Mouse (Mus musculus) midbrain, embryonic 15.5 days (tissue): ENCODE data around the gene Galnt3. TPM values are rescaled to one million over a fixed set of nuclear protein-coding genes. Genes with fewer than 3 reads are reported as not detected.

ENCODE experiments used
- ATAC-seq: fragments of 200-750 bp; cut with Nextera tagmentation; replicated peaks from 2 replicates; pipeline ENCODE4 v1.8.0; 2017; ENCODE audit warnings: moderate TSS enrichment
- H3K27ac ChIP-seq: fragments of 300-500 bp; sonication (generic); 2 replicates; pipeline ENCODE4 v1.5.1; 2015; ENCODE audit warnings: mild to moderate bottlenecking, inconsistent platforms
- H3K27me3 ChIP-seq: fragments of 300-500 bp; sonication (generic); replicated peaks from 2 replicates; pipeline ENCODE4 v1.6.1; 2015; ENCODE audit warnings: inconsistent platforms
- H3K36me3 ChIP-seq: fragments of 300-500 bp; sonication (generic); replicated peaks from 2 replicates; pipeline ENCODE4 v1.6.1; 2015; ENCODE audit warnings: inconsistent platforms
- H3K4me1 ChIP-seq: fragments of 300-500 bp; sonication (generic); 2 replicates; pipeline ENCODE4 v1.6.1; 2015; ENCODE audit warnings: inconsistent platforms
- H3K4me2 ChIP-seq: fragments of 300-500 bp; sonication (generic); 2 replicates; pipeline ENCODE4 v1.6.1; 2015; ENCODE audit warnings: inconsistent platforms, mild to moderate bottlenecking, moderate library complexity
- H3K4me3 ChIP-seq: fragments of 300-500 bp; sonication (generic); 2 replicates; pipeline ENCODE4 v1.5.1; 2015; ENCODE audit warnings: mild to moderate bottlenecking, inconsistent platforms
- H3K9ac ChIP-seq: fragments of 300-500 bp; sonication (generic); 2 replicates; pipeline ENCODE4 v1.6.1; 2015; ENCODE audit warnings: mild to moderate bottlenecking, inconsistent platforms
- H3K9me3 ChIP-seq: fragments of 300-500 bp; sonication (generic); 2 replicates; pipeline ENCODE4 v1.6.1; 2016; ENCODE audit warnings: inconsistent platforms
- WGBS: fragments of 180-500 bp; shearing (Covaris S2); methylation state at CpG from one replicate; pipeline ENCODE4 v1.1.7; 2015; ENCODE audit warnings: mixed read lengths; 5-methylcytosine and 5-hydroxymethylcytosine counted together
- polyA plus RNA-seq: library from polyadenylated mRNA; unstranded; fragments of >200 nt; fragmentation: Nextera tagmentation; extraction: Ambion mirVana; gene quantifications from 2 replicates; pipeline ENCODE4 v1.2.1, GENCODE M21; 2015

Galnt3 gene
- polyA plus RNA-seq, 1 experiment from 2014 or later = 1.6 TPM

DNA sequence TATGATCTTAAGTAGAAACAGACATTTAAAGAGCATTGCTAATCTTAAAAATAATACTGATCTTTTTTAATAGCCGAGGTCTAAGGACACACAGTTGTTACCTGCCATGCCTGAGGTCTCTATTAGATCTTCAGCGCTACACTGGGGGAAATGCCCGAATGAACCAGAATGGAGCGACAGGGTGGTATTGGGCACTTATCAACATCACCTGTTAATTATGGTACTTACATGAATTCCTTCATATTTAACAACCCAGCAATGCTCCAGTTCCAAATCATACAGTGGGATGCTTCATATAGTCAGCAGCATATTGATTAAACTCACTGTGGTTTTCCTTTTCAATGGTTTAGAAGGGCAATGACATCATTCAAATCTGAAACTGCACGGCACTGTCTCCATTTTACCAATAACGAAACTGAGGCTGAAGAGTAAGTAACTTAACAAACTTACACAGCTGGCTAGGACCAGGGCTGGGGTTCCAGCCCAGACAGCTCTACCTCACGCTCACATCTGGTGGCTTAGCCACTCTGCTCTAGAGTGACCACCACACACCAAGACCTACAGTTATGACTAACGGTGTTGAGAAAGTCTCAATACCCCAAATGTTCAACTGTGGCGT is 23.0 kb downstream of the Galnt3 start:
- no peak overlapping the region for H3K9ac ChIP-seq
- H3K9me3 ChIP-seq = no peaks in the 10 kb centered on the region
- WGBS = 87% methylated on average over 9 of the region's 9 CpGs

DNA sequence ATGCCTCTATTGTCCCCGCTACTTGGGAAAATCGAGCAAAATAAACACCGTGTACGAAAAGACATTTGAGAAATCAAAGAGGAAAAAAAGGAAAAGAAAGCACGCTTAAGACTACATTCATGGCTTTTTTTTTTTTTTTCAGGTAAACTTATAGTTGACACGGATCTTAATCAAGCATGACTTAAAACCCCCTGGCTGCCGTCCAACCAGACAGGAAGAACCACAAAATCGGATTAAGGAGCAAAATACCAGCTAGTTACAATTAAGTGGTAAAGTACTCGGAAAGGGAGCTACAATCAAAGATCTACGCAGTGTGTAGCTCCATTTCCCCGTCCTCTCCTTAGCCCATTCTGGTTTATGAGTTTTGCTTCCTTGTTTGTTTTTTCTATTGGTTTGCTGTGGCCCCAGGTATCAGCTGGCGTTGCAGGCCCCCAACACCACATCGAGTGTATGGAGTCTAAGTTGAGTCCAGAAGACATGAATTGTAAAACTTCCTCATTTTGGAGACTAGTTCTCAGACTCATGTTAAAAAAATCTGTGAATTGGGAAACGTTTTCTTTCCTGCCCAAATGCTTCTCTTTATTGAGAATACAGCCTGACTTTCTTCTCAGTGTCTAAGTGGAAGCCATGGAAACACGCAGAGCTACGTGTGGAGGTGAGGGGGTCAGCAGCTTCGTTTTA is 24.0 kb downstream of the Galnt3 start:
- H3K9me3 ChIP-seq = no peaks in the 10 kb centered on the region
- no peaks in the 10 kb centered on the region for H3K36me3 ChIP-seq
- H3K4me3 ChIP-seq = no peak overlapping the region
- no peak overlapping the region for H3K27ac ChIP-seq
- no peak overlapping the region for H3K9ac ChIP-seq
- peaks cover 4% of the 10 kb centered on the region for H3K27me3 ChIP-seq
- 28% methylated on average over 17 of the region's 17 CpGs for WGBS
- H3K4me1 ChIP-seq = peaks cover 4% of the 10 kb centered on the region; the same call in 1 of the 2 replicates
- no peak overlapping the region for H3K4me2 ChIP-seq
- ATAC-seq = no peak

More for the DNA sequence above, 23.0 kb downstream of the Galnt3 start:
- no peak overlapping the region for H3K4me2 ChIP-seq
- no peaks in the 10 kb centered on the region for H3K36me3 ChIP-seq
- no peak for ATAC-seq
- peaks cover 4% of the 10 kb centered on the region; the same call in 1 of the 2 replicates for H3K4me1 ChIP-seq
- no peak overlapping the region for H3K27ac ChIP-seq
- no peak overlapping the region for H3K4me3 ChIP-seq
- peaks cover 4% of the 10 kb centered on the region for H3K27me3 ChIP-seq

DNA sequence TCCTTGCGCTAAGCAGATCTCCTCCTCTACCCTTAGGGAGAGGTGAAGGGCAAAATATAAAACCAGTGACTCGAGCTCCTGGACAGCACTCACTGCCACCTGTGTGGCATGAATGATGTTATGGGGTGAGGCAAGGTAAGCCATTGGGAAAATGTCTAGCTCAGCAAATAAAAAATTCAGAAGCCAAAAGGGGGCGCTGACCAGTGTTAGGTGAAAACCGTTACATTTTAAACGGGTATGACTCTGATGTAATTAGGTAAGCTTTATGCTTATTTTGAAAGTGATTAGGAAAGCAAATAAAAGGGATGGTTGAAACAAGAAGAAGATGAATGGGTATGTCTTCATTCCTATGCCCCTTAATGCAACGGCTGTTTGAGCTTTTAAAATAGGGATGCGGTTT is 24.6 kb downstream of the Galnt3 start:
- no peaks in the 10 kb centered on the region for H3K36me3 ChIP-seq
- no peak overlapping the region for H3K4me3 ChIP-seq
- H3K4me2 ChIP-seq = no peak overlapping the region
- no peak overlapping the region for H3K27ac ChIP-seq
- no peak overlapping the region for H3K9ac ChIP-seq
- 60% methylated on average over 7 of the region's 7 CpGs for WGBS
- no peaks in the 10 kb centered on the region for H3K9me3 ChIP-seq
- no peak for ATAC-seq
- H3K4me1 ChIP-seq = peaks cover 4% of the 10 kb centered on the region; the same call in 1 of the 2 replicates
- peaks cover 4% of the 10 kb centered on the region for H3K27me3 ChIP-seq

DNA sequence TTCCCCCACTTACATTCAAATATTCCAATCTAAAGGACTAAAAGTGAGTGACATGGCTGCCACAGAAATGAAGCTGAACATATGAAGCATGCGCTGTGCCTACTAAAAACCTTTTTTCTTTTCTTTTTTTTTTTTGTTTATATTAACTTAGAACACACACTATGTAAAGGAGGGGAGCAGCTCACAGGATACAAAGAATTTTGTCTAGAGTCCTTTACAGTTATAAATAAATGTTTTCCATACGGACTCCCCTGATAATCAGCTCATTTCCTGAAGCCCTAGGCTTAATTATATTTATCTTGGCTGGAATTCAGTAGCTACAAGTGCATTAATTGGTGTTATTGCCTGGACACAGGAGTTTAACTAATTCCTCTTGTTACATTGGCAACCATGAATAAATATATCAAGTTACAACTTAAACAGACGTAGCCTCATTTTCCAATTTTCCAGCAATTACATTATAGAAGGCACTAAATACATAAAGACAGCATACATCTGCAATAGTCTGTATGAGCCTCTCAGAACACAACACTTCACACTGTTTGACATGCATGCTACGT is 30.1 kb downstream of the Galnt3 start:
- Histone ChIP-seq H3K36me3 (no peaks in the 10 kb centered on the region), H3K4me3 (no peak overlapping the region), H3K4me2 (no peak overlapping the region), H3K4me1 (peaks cover 6% of the 10 kb centered on the region; the same call in 1 of the 2 replicates), H3K27ac (no peak overlapping the region), H3K27me3 (no peaks in the 10 kb centered on the region), H3K9ac (no peak overlapping the region), H3K9me3 (no peaks in the 10 kb centered on the region)
- WGBS = 68% methylated on average over 4 of the region's 4 CpGs
- no peak for ATAC-seq

DNA sequence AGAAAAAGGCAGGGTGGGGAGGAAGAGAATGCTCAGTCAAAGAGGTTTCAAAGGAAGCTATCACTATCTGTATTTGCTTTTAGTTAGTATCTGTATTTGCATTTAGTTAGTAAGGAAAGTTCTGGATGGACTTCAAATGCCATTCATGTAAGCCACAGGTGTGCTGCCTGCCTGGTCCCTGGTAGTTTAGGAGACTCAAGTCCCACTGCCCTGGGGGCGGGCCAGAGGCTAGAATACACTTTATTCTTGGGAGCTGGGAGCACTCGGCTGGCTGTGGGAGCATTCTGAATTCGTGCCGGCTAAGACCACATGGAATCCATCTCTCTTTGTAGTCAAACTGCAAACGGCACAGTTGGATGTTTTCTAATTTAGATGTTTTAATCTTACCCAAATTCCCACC is 33.5 kb downstream of the Galnt3 start:
- Histone ChIP-seq H3K9me3 (no peaks in the 10 kb centered on the region), H3K4me2 (no peak overlapping the region)
- 38% methylated on average over 5 of the region's 5 CpGs for WGBS

DNA sequence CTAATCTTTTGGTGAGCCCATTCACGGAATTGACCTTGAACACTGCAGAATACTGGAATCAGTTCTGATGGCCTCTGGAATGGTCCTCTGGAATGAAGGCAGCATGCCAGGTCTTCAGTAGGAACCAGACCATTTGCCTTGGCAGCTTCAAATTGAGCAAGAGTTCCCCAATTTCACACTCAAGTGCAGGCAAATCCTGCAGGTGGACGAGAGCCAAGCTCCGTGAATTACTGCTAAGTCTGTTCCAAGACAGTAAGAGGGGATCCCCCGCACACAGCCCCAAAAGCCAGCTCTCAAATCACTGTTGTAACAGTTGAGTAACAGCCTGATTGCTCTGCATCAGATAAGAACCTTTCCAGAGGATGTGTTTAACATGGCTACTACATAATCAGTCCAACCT is 42.9 kb downstream of the Galnt3 start:
- 77% methylated on average over 4 of the region's 4 CpGs for WGBS
- H3K4me2 ChIP-seq = no peak overlapping the region

More for the DNA sequence above, 33.5 kb downstream of the Galnt3 start:
- no peak for ATAC-seq
- Histone ChIP-seq H3K4me3 (no peak overlapping the region), H3K4me1 (0 out of 2 replicates have a peak, but pooled peaks cover 2% of the 10 kb centered on the region), H3K36me3 (no peaks in the 10 kb centered on the region), H3K9ac (no peak overlapping the region), H3K27ac (no peak overlapping the region), H3K27me3 (no peaks in the 10 kb centered on the region)

DNA sequence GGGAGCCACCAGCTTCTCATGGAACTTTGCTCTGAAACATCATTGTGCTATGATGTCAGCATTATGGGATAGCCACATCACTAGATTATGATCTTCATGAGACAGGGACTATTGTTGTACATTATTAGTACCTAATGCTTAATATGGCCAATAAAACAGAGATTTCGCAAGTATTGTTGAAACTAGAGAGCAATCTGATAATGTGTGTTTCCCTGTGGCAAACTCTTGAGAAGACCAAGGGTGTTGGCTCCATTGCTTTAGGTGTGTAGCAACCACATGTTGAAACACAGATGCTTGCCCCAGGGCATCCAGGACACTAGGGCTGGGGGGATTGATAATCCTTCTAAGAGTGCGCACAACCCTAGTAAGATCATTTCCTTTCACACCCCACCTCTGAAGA is 44.1 kb downstream of the Galnt3 start:
- no peaks in the 10 kb centered on the region for H3K9me3 ChIP-seq
- no peak overlapping the region for H3K9ac ChIP-seq
- H3K4me1 ChIP-seq = no peaks in the 10 kb centered on the region
- H3K4me3 ChIP-seq = no peak overlapping the region
- H3K27ac ChIP-seq = no peak overlapping the region
- 94% methylated on average over 2 of the region's 2 CpGs for WGBS
- no peak for ATAC-seq
- H3K27me3 ChIP-seq = no peaks in the 10 kb centered on the region
- no peak overlapping the region for H3K4me2 ChIP-seq
- H3K36me3 ChIP-seq = no peaks in the 10 kb centered on the region

More for the DNA sequence above, 42.9 kb downstream of the Galnt3 start:
- no peak overlapping the region for H3K9ac ChIP-seq
- no peaks in the 10 kb centered on the region for H3K27me3 ChIP-seq
- no peak for ATAC-seq
- H3K4me3 ChIP-seq = no peak overlapping the region
- no peak overlapping the region for H3K27ac ChIP-seq
- H3K36me3 ChIP-seq = no peaks in the 10 kb centered on the region
- H3K9me3 ChIP-seq = no peaks in the 10 kb centered on the region
- no peaks in the 10 kb centered on the region for H3K4me1 ChIP-seq

DNA sequence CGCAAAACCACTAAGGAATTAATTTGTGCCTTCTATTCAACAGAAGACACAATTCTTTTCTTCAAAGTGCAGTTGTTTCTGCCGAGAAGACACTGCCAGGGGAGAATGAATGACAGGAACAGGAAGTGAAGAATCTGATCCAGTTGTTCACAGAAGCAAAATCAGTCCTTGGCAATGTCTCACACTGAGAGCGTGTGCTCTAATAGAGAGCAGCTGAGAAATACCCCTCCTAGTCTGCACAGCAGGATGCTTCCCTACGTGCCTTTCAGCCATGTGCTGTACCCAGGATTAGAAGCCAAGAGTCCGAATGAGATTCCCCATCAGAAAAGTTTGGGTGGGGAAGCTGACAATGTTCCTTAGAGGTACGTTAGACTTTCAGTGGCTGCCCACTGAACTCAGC is 55.3 kb downstream of the Galnt3 start:
- Histone ChIP-seq H3K27ac (no peak overlapping the region), H3K36me3 (no peaks in the 10 kb centered on the region), H3K4me3 (no peak overlapping the region), H3K9ac (no peak overlapping the region), H3K4me1 (peaks cover 5% of the 10 kb centered on the region; the same call in 1 of the 2 replicates), H3K27me3 (no peaks in the 10 kb centered on the region), H3K9me3 (no peaks in the 10 kb centered on the region), H3K4me2 (no peak overlapping the region)
- WGBS = 19% methylated on average over 6 of the region's 6 CpGs
- ATAC-seq = no peak

DNA sequence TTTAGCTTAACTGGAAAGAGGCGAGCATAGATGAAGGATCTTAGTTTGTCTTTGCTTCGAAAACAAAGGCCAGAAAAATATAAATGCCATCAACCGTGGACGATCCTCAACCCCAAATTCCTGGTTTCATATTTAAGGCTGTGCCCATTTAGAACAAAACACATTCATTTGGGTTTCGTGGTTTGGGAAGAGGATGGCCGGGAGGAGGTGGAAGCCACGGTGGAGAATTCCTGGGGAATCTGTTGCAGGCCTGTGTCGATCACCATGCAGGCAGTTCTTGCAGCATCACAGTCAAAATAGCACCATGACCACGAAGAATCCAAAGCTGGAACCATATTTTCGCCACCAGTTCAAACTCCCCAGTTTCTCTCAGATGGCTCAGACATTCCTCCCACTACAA is 61.5 kb downstream of the Galnt3 start:
- no peak for ATAC-seq
- H3K4me3 ChIP-seq = no peak overlapping the region
- no peaks in the 10 kb centered on the region for H3K36me3 ChIP-seq
- H3K27me3 ChIP-seq = no peaks in the 10 kb centered on the region
- no peak overlapping the region for H3K4me2 ChIP-seq
- H3K4me1 ChIP-seq = no peaks in the 10 kb centered on the region
- 91% methylated on average over 10 of the region's 10 CpGs for WGBS
- no peak overlapping the region for H3K9ac ChIP-seq
- H3K27ac ChIP-seq = no peak overlapping the region
- H3K9me3 ChIP-seq = no peaks in the 10 kb centered on the region

DNA sequence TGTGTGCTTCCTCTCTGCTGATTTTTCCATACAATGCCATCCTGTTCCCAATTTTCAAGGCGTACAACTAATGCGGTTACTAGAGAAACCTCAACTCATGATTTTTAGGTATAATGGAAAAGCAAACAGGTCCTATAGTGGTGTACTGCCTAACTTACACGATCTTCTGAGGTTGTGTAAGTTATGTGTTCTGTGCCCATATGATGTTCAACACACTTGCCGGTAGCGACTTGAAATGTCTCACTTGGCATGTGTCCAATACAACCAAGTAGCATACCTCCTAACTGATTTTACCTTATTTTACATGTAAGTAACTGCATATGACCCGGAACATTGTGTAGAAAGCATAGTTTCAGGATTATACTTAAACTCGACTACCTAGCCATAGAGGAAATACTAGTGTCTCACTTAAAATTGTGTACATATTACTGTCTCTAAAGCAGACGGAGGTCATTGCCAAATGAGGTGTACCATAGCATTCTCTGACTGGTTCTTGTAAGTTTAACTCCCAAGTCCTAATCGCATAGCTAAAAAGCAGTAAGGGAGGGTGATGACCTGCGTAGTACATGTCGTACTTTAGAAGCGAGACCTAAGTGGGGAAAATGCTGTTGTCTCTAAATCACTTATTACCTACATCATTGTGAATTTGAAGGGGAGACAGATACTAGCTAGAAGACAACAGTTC is 80.2 kb downstream of the Galnt3 start:
- Histone ChIP-seq H3K27me3 (no peaks in the 10 kb centered on the region), H3K27ac (peak overlapping the region; percentile 71), H3K4me3 (no peak overlapping the region), H3K9me3 (no peaks in the 10 kb centered on the region), H3K4me1 (peaks cover 16% of the 10 kb centered on the region), H3K36me3 (no peaks in the 10 kb centered on the region), H3K4me2 (no peak overlapping the region), H3K9ac (no peak overlapping the region)
- no peak; the same call in 1 of the 2 replicates for ATAC-seq
- WGBS = 83% methylated on average over 12 of the region's 12 CpGs

DNA sequence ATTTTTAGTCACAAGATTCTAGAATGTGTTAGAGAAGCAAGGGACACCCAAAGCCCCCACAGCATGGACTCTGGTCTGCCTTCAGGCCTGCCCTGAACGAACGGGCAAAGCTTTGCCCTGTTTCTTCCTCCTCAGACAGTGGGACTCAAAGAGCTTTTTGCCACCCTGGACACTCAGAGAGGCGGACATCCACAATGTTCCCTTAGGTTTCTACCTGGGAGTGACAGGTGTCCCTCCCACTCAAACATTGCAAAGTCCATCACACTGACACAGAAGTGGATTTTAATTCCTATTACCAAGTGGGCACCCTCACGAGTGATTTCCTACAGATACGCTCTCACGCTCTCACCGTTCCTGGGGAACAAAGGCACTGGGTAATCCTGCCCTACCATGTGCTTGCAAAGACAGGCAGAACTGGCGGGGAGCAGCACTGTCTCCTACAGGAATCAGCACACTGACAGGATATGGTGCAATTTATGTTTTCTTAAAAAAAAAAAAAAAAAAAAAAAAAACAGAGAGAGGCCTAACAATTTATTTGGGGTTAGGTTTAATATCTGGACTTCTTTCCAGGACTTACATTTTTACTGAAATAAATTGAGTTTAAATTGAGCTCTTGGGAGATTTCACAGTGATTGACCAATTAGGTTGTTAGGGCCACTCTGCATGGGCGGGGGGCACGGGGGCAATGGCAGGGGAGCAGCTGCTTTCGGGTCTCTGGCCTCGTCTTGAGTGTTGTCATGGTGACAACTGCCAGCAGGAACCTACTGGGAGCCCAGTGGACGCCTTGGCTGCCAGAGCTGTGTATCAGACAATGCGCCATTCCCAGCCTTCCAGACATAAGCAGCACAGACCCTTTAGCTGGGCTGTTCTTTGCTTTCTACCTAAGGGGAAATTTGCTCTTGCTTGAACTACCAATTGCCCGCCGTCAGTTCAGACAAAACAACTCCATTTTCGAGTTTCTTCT is 81.1 kb downstream of the Galnt3 start:
- Histone ChIP-seq H3K9ac (no peak overlapping the region), H3K36me3 (no peaks in the 10 kb centered on the region), H3K4me2 (no peak overlapping the region), H3K4me1 (peaks cover 16% of the 10 kb centered on the region), H3K9me3 (no peaks in the 10 kb centered on the region), H3K27ac (peak overlapping the region; percentile 71), H3K27me3 (no peaks in the 10 kb centered on the region), H3K4me3 (no peak overlapping the region)
- ATAC-seq = peak; percentile 94
- WGBS = 16% methylated on average over 17 of the region's 17 CpGs
